10 mouse cellular contexts compared by ENCODE assay signal in genomic region chr7:48132247-48132646, GRCm38 (mm10). TPM values are rescaled to one million over a fixed set of nuclear protein-coding genes. Genes with fewer than 3 reads are reported as not detected.
DNase-seq lines count a peak whose midpoint lies in the region; ATAC-seq lines count a peak whose summit lies in the region.
"Not testable (repeated sequence)": the region's sequence is repeated elsewhere in the genome, so short reads cannot be mapped to it uniquely, and the experiment has no call there.
"Had no signal": no experiment of that assay in that cellular context is flagged by ENCODE, and none has a peak within 500 bp of the region (broad histone marks: within the 10 kb centered on the region; RNA-seq: fewer than 3 reads in every experiment).

No protein-coding gene starts in this region.

- not testable (repeated sequence) for H3K4me1 ChIP-seq in heart, embryonic 15.5 days (replicated peaks); intestine, embryonic 15.5 days (replicated peaks); limb, embryonic 10.5 days; lung, embryonic 16.5 days (replicated peaks; ENCODE audit: control insufficient read depth, insufficient read depth, low read length); stomach, embryonic 16.5 days (ENCODE audit: control insufficient read depth, insufficient read depth, low read length)

- not testable (repeated sequence) for H3K9me3 ChIP-seq in heart, embryonic 15.5 days (replicated peaks); intestine, embryonic 15.5 days; limb, embryonic 10.5 days (replicated peaks); lung, embryonic 16.5 days (ENCODE audit: control insufficient read depth, low read length); stomach, embryonic 16.5 days (replicated peaks; ENCODE audit: control insufficient read depth, low read length)

- peak; percentile 12 for DNase-seq in adrenal gland, postnatal 10 days
- peak; percentile 10 for DNase-seq in fibroblast of lung, adult 2 months (ENCODE audit: low read depth)
- not testable (repeated sequence) for DNase-seq in limb, embryonic 10.5 days (ENCODE audit: low spot score)
- peak; percentile 57 for DNase-seq in naive thymus-derived CD4-positive, alpha-beta T cell, adult 2 months (ENCODE audit: low read depth)

- H3K36me3 ChIP-seq in heart, embryonic 15.5 days; intestine, embryonic 15.5 days; limb, embryonic 10.5 days; lung, embryonic 16.5 days (ENCODE audit: control insufficient read depth, insufficient read depth, low read length); stomach, embryonic 16.5 days (ENCODE audit: control insufficient read depth, insufficient read depth, low read length): not testable (repeated sequence)

- WGBS in heart, embryonic 15.5 days: 0% methylated on average over 5 of the region's 7 CpGs
- WGBS in intestine, embryonic 15.5 days: under 1% methylated on average over 6 of the region's 7 CpGs
- 2% methylated on average over 6 of the region's 7 CpGs for WGBS in limb, embryonic 10.5 days
- 1% methylated on average over 4 of the region's 7 CpGs for WGBS in lung, embryonic 16.5 days
- WGBS in stomach, embryonic 16.5 days: under 1% methylated on average over 4 of the region's 7 CpGs

- peak overlapping the region; percentile 63 for H3K4me2 ChIP-seq in heart, embryonic 15.5 days
- not testable (repeated sequence) for H3K4me2 ChIP-seq in intestine, embryonic 15.5 days (replicated peaks); lung, embryonic 16.5 days (ENCODE audit: low read depth, low read length); stomach, embryonic 16.5 days (ENCODE audit: low read depth, low read length)

- ATAC-seq in heart, embryonic 15.5 days (replicated peaks; ENCODE audit: insufficient number of reproducible peaks, insufficient read depth, low FRiP score, low read depth); stomach, embryonic 16.5 days (ENCODE audit: insufficient read depth, low FRiP score): not testable (repeated sequence)
- peak; percentile 86 for ATAC-seq in intestine, embryonic 15.5 days
- ATAC-seq in lung, embryonic 16.5 days (ENCODE audit: low read depth): peak; percentile 61

- peak overlapping the region; percentile 89 for H3K27ac ChIP-seq in heart, embryonic 15.5 days
- not testable (repeated sequence) for H3K27ac ChIP-seq in intestine, embryonic 15.5 days; limb, embryonic 10.5 days; lung, embryonic 16.5 days (ENCODE audit: low read length); stomach, embryonic 16.5 days (ENCODE audit: low read length)

- H3K4me3 ChIP-seq in heart, embryonic 15.5 days: peak overlapping the region; percentile 58
- H3K4me3 ChIP-seq in intestine, embryonic 15.5 days (replicated peaks): peak overlapping the region; percentile 43; the same call in 1 of the 2 replicates
- H3K4me3 ChIP-seq in limb, embryonic 10.5 days: peak overlapping the region; percentile 45
- peak overlapping the region; percentile 52 for H3K4me3 ChIP-seq in lung, embryonic 16.5 days (ENCODE audit: low read length)
- peak overlapping the region; percentile 49 for H3K4me3 ChIP-seq in stomach, embryonic 16.5 days (replicated peaks; ENCODE audit: low read length)

- not testable (repeated sequence) for H3K9ac ChIP-seq in heart, embryonic 15.5 days; intestine, embryonic 15.5 days; lung, embryonic 16.5 days (ENCODE audit: low read length); stomach, embryonic 16.5 days (ENCODE audit: low read length)

- not testable (repeated sequence) for H3K27me3 ChIP-seq in heart, embryonic 15.5 days; intestine, embryonic 15.5 days (replicated peaks); limb, embryonic 10.5 days (ENCODE audit: low read depth, poor library complexity, severe bottlenecking); lung, embryonic 16.5 days (ENCODE audit: control insufficient read depth, insufficient read depth, low read depth, low read length); stomach, embryonic 16.5 days (ENCODE audit: control insufficient read depth, insufficient read depth, low read length)

RNA-seq across cellular contexts. Expression of gene Mrgprb5, which starts 36.6 kb away (rescaled TPM):
- not detected for total RNA-seq in adrenal gland, postnatal 10 days (2021)
- not detected in 2 replicates for polyA plus RNA-seq in heart, embryonic 15.5 days (2015; fragmentation: Nextera tagmentation; extraction: Ambion mirVana)
- polyA plus RNA-seq in intestine, embryonic 15.5 days (2015; fragmentation: Nextera tagmentation; extraction: Ambion mirVana): not detected in 2 replicates
- polyA plus RNA-seq in limb, embryonic 10.5 days (2016; fragmentation: Nextera tagmentation; extraction: Ambion mirVana): not detected in 2 replicates
- not detected in 2 replicates for polyA plus RNA-seq in lung, embryonic 16.5 days (2015; fragmentation: Nextera tagmentation; extraction: Ambion mirVana)
- polyA plus RNA-seq in stomach, embryonic 16.5 days (2015; fragmentation: Nextera tagmentation; extraction: Ambion mirVana): not detected in 2 replicates
- total RNA-seq: left cerebral cortex, postnatal 10 days; megakaryocyte-erythroid progenitor cell, adult 5-6 weeks had no signal
